Mouse (Mus musculus) liver, embryonic 12.5 days (tissue): ENCODE data around the gene Ppp3ca. TPM values are rescaled to one million over a fixed set of nuclear protein-coding genes. Genes with fewer than 3 reads are reported as not detected.

ENCODE experiments used
- ATAC-seq: fragments of 200-750 bp; cut with Nextera tagmentation; 2 replicates; pipeline ENCODE4 v1.8.0; 2017; ENCODE audit warnings: moderate number of reproducible peaks, mild to moderate bottlenecking, moderate library complexity
- H3K27ac ChIP-seq: fragments of 300-500 bp; sonication (generic); 2 replicates; pipeline ENCODE4 v1.5.1; 2016; ENCODE audit warnings: mild to moderate bottlenecking
- H3K27me3 ChIP-seq: fragments of 300-500 bp; sonication (generic); replicated peaks from 2 replicates; pipeline ENCODE4 v1.6.1; 2016; ENCODE audit warnings: mild to moderate bottlenecking, moderate library complexity
- H3K36me3 ChIP-seq: fragments of 300-500 bp; sonication (generic); 2 replicates; pipeline ENCODE4 v1.6.1; 2016; ENCODE audit warnings: mild to moderate bottlenecking, moderate library complexity
- H3K4me1 ChIP-seq: fragments of 300-500 bp; sonication (generic); 2 replicates; pipeline ENCODE4 v1.6.1; 2016
- H3K4me2 ChIP-seq: fragments of 300-500 bp; sonication (generic); 2 replicates; pipeline ENCODE4 v1.6.1; 2016; ENCODE audit warnings: mild to moderate bottlenecking, moderate library complexity
- H3K4me3 ChIP-seq: fragments of 300-500 bp; sonication (generic); 2 replicates; pipeline ENCODE4 v1.5.1; 2016; ENCODE audit warnings: mild to moderate bottlenecking, moderate library complexity
- H3K9ac ChIP-seq: fragments of 300-500 bp; sonication (generic); 2 replicates; pipeline ENCODE4 v1.6.1; 2016; ENCODE audit warnings: mild to moderate bottlenecking, moderate library complexity
- H3K9me3 ChIP-seq: fragments of 300-500 bp; sonication (generic); replicated peaks from 2 replicates; pipeline ENCODE4 v1.6.1; 2016; ENCODE audit warnings: mild to moderate bottlenecking, moderate library complexity
- WGBS: fragments of 180-500 bp; shearing (Covaris S2); methylation state at CpG from one replicate; pipeline ENCODE4 v1.1.7; 2016; ENCODE audit not compliant: insufficient replicate concordance; 5-methylcytosine and 5-hydroxymethylcytosine counted together
- microRNA-seq: library from miRNA; unstranded; fragments of <30 nt; microRNA quantifications from one replicate; pipeline ENCODE4, GENCODE M21; 2017
- polyA plus RNA-seq: library from polyadenylated mRNA; unstranded; fragments of >200 nt; fragmentation: Nextera tagmentation; extraction: Ambion mirVana; gene quantifications from 2 replicates; pipeline ENCODE4 v1.2.1, GENCODE M21; 2016

Ppp3ca gene
- polyA plus RNA-seq, 1 experiment from 2014 or later = 25.3 TPM

DNA sequence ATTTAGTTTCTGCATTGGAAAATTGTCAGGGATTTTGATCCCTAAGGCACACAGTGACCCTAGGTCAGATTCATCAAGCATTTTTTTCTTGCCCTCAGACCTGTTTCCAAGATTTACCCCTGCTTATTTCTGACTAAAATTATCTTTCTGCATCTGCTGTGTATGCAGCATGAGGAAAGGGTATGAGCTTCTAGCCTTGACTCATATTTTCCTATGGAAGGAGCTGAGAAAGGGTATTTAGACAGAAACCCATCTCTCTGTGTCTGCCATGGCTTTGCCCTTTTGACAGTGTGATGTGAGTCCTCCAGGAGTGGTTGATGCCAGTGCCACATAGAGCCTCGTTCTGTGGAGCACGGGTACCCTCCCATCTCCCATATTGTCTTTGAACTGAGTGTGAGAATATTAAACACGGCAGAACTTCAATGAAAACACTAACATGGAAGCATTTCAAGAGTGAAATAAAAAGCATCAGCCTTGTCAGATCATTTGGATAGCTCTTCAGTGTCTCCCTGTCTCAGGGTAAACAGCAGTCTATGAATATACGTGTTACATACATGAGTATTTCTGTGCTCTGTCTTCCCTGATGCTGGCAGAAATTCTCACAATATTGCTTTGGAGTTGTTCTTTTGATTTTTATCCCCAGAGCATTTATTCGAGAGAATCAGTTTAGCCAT is 311.1 kb downstream of the Ppp3ca start:
- Histone ChIP-seq H3K27ac (no peak overlapping the region), H3K27me3 (no peaks in the 10 kb centered on the region), H3K9ac (no peak overlapping the region), H3K4me1 (no peaks in the 10 kb centered on the region), H3K4me3 (no peak overlapping the region), H3K36me3 (no peaks in the 10 kb centered on the region), H3K9me3 (no peaks in the 10 kb centered on the region), H3K4me2 (no peak overlapping the region)
- WGBS = 68% methylated on average over 5 of the region's 5 CpGs
- ATAC-seq = no peak

DNA sequence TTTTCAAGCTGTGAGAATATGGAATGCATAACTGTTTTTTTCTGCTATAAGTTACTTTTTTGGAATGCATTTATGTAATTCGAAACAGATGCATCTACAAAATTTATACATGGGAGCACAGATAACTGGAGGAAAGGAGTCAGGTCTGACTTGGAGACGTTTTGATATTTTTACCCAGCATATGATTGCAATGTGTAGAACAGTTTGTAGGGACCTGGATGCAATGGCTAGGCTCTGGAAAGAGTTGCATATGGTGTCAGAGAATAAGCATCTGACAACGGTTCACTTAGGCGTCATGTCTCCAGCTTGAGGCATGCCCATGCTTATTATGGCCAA is 311.6 kb downstream of the Ppp3ca start:
- H3K4me3 ChIP-seq = no peak overlapping the region
- H3K4me2 ChIP-seq = no peak overlapping the region
- no peaks in the 10 kb centered on the region for H3K27me3 ChIP-seq
- no peaks in the 10 kb centered on the region for H3K4me1 ChIP-seq
- 65% methylated on average over 4 of the region's 4 CpGs for WGBS
- H3K27ac ChIP-seq = no peak overlapping the region
- no peaks in the 10 kb centered on the region for H3K36me3 ChIP-seq
- no peak overlapping the region for H3K9ac ChIP-seq
- ATAC-seq = no peak
- no peaks in the 10 kb centered on the region for H3K9me3 ChIP-seq

DNA sequence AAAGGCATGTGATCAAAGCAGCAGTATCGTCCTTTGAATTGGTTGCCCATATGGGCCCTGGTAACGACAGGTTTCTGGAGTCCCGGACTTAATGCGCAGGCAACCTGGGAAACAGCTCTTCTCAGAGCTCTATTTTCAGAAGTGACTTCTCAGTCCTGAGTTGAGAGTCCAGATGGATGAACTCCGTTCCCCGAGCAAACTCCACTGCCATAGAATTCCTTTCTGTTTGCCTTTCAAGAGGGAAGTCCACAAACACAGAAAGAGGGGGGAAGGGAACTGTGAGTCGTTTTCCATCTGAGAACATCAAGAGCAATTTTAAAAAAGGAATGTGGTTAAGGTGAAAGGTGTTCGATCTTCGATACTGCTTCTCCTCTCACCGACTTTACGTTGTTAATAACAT is 312.1 kb downstream of the Ppp3ca start:
- WGBS = 72% methylated on average over 11 of the region's 11 CpGs
- H3K4me1 ChIP-seq = no peaks in the 10 kb centered on the region
- H3K36me3 ChIP-seq = no peaks in the 10 kb centered on the region
- ATAC-seq = no peak
- H3K4me2 ChIP-seq = no peak overlapping the region
- H3K4me3 ChIP-seq = no peak overlapping the region
- H3K9me3 ChIP-seq = no peaks in the 10 kb centered on the region
- H3K27ac ChIP-seq = no peak overlapping the region
- no peaks in the 10 kb centered on the region for H3K27me3 ChIP-seq
- no peak overlapping the region for H3K9ac ChIP-seq

DNA sequence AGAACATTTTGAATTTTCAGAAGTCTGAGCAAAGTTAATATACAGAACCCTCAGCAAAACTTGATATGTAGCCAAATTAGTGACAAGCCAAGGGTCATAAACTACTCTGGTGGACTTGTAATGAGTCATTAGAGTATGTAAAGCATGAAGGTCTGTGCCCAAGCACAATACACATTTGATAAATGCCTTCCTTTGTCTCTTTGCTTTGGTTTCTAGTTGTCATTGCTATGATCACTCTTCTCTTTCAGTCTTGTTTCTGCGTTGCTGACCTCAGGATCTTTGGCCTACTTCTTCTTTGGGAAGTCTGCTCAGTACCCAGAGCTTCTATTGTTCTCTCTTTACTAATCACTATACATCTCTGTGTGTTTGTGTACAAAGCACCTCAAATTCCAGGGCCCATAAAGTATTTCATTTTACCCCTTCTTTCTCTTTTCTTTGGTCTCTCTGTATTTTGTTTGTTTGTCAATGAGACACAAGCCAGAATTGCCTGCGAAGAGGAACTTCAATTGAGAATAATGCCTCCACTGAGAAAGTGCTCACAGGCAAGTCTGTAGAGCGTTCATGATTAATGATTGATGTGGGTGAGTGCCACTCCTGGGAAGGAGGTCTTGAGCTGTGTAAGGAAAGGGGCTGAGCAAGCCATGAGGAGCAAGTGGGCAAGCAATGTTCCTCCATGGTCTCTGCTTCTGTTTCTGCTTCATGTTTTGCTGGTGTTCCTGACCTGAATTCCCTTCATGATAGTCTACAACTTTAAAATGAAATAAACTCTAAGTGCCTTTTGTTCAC is 316.4 kb downstream of the Ppp3ca start:
- no peak overlapping the region for H3K4me3 ChIP-seq
- H3K36me3 ChIP-seq = no peaks in the 10 kb centered on the region
- no peak overlapping the region for H3K27ac ChIP-seq
- no peak overlapping the region for H3K9ac ChIP-seq
- ATAC-seq = no peak
- WGBS = 54% methylated on average over 3 of the region's 3 CpGs
- H3K9me3 ChIP-seq = no peaks in the 10 kb centered on the region
- no peaks in the 10 kb centered on the region for H3K4me1 ChIP-seq
- H3K4me2 ChIP-seq = no peak overlapping the region
- no peaks in the 10 kb centered on the region for H3K27me3 ChIP-seq

Small RNA genes within 50 kb of the gene (microRNA-seq; reads per million reads assigned to microRNA genes)
- not detected for gene Gm44327
